Mouse (Mus musculus) lung, adult 2 months (tissue): ENCODE measurements around the gene Tmem126a.

Source experiments
- CTCF ChIP-seq: fragments of 200-500 bp; IDR thresholded peaks from 2 replicates; pipeline ENCODE4 v1.5.1; 2011; ENCODE audit warnings: mild to moderate bottlenecking, low read length, control low read depth; ENCODE audit not compliant: insufficient read depth
- POLR2A ChIP-seq: fragments of 200-500 bp; IDR thresholded peaks from 2 replicates; pipeline ENCODE4 v1.6.1; 2011; ENCODE audit warnings: low read depth, mild to moderate bottlenecking, control low read depth, low read length, borderline replicate concordance; ENCODE audit errors: extremely low read depth

DNA sequence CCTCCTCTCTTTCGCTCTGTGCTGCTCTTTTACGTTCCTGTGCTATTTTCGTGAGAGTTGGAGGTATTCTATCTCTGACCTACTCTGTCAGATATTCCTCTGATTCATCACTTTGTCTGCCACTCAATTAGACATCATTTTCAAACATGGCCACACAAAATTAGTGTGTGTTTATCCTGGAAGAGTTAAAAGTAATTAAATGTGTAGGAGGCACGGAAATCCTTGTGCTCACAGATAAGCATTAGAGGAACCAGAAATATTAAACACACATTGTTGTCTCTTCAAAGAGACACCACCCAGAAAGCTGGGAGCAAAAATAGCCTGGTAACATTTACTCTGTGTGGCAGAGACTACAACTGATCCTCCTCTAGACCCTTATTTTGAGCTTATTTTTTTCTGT is 17.0 kb downstream of the Tmem126a start:
- TF ChIP-seq CTCF (no peak), POLR2A (no peak)
